Mouse (Mus musculus): ENCODE data around the gene Hcn4. TPM values are rescaled to one million over a fixed set of nuclear protein-coding genes. Genes with fewer than 3 reads are reported as not detected.

Hcn4 gene
- polyA plus RNA-seq, 1 experiment from 2014 or later, result 0.26 TPM

GRCm38 (mm10) chr9:58832939-58833338, 9.7 kb downstream of the Hcn4 start:
- Histone ChIP-seq H3K4me2 (ENCODE audit: low read depth, low read length) (no peak overlapping the region), H3K27ac (replicated peaks; ENCODE audit: low read depth, low read length) (no peak overlapping the region), H3K9ac (ENCODE audit: low read depth, low read length) (no peak overlapping the region), H3K9me3 (ENCODE audit: control insufficient read depth, low read length) (no peaks in the 10 kb centered on the region), H3K27me3 (replicated peaks; ENCODE audit: control insufficient read depth, insufficient read depth, low read length) (no peaks in the 10 kb centered on the region), H3K4me3 (ENCODE audit: low read depth, low read length) (no peak overlapping the region), H3K36me3 (ENCODE audit: control insufficient read depth, insufficient read depth, low read length) (no peaks in the 10 kb centered on the region), H3K4me1 (ENCODE audit: control insufficient read depth, insufficient read depth, low read length) (no peaks in the 10 kb centered on the region)
- 63% methylated on average over 3 of the region's 3 CpGs for WGBS
- DNase-seq (ENCODE audit: low spot score) (no peak), ATAC-seq (ENCODE audit: low read depth) (no peak)

- Histone ChIP-seq H3K4me2 (ENCODE audit: low read depth, low read length) (no peak overlapping the region), H3K36me3 (ENCODE audit: control insufficient read depth, insufficient read depth, low read length) (no peaks in the 10 kb centered on the region), H3K9me3 (ENCODE audit: control insufficient read depth, low read length) (no peaks in the 10 kb centered on the region), H3K4me3 (ENCODE audit: low read depth, low read length) (no peak overlapping the region), H3K27ac (replicated peaks; ENCODE audit: low read depth, low read length) (no peak overlapping the region), H3K4me1 (ENCODE audit: control insufficient read depth, insufficient read depth, low read length) (no peaks in the 10 kb centered on the region), H3K9ac (ENCODE audit: low read depth, low read length) (no peak overlapping the region), H3K27me3 (replicated peaks; ENCODE audit: control insufficient read depth, insufficient read depth, low read length) (no peaks in the 10 kb centered on the region)
- no peak for ATAC-seq (ENCODE audit: low read depth)
- WGBS, result 64% methylated on average over 5 of the region's 5 CpGs
- DNase-seq (ENCODE audit: low spot score), result no peak
These were observed 14.0 kb downstream of the Hcn4 start for GRCm38 (mm10) chr9:58837174-58837573.

- Histone ChIP-seq H3K27me3 (replicated peaks; ENCODE audit: control insufficient read depth, insufficient read depth, low read length) (no peaks in the 10 kb centered on the region), H3K9ac (ENCODE audit: low read depth, low read length) (no peak overlapping the region), H3K4me1 (ENCODE audit: control insufficient read depth, insufficient read depth, low read length) (no peaks in the 10 kb centered on the region), H3K9me3 (ENCODE audit: control insufficient read depth, low read length) (no peaks in the 10 kb centered on the region), H3K4me3 (ENCODE audit: low read depth, low read length) (no peak overlapping the region), H3K27ac (replicated peaks; ENCODE audit: low read depth, low read length) (no peak overlapping the region), H3K4me2 (ENCODE audit: low read depth, low read length) (no peak overlapping the region), H3K36me3 (ENCODE audit: control insufficient read depth, insufficient read depth, low read length) (no peaks in the 10 kb centered on the region)
- WGBS, result 76% methylated on average over 5 of the region's 5 CpGs
- ATAC-seq (ENCODE audit: low read depth), result no peak
- DNase-seq (ENCODE audit: low spot score), result no peak
These were observed 15.3 kb downstream of the Hcn4 start for GRCm38 (mm10) chr9:58838504-58838903.

- no peak overlapping the region for H3K4me3 ChIP-seq (ENCODE audit: low read depth, low read length)
- no peak overlapping the region for H3K4me2 ChIP-seq (ENCODE audit: low read depth, low read length)
- no peaks in the 10 kb centered on the region for H3K9me3 ChIP-seq (ENCODE audit: control insufficient read depth, low read length)
- H3K9ac ChIP-seq (ENCODE audit: low read depth, low read length), result no peak overlapping the region
- DNase-seq (ENCODE audit: low spot score), result peak; percentile 72
- ATAC-seq (ENCODE audit: low read depth), result no peak
- H3K27me3 ChIP-seq (replicated peaks; ENCODE audit: control insufficient read depth, insufficient read depth, low read length), result no peaks in the 10 kb centered on the region
- WGBS, result 12% methylated on average over 6 of the region's 6 CpGs
- H3K36me3 ChIP-seq (ENCODE audit: control insufficient read depth, insufficient read depth, low read length), result no peaks in the 10 kb centered on the region
- H3K4me1 ChIP-seq (ENCODE audit: control insufficient read depth, insufficient read depth, low read length), result no peaks in the 10 kb centered on the region
- H3K27ac ChIP-seq (replicated peaks; ENCODE audit: low read depth, low read length), result no peak overlapping the region
These were observed 18.4 kb downstream of the Hcn4 start for GRCm38 (mm10) chr9:58841655-58842054.

GRCm38 (mm10) chr9:58844597-58844996, 21.4 kb downstream of the Hcn4 start:
- H3K9ac ChIP-seq (ENCODE audit: low read depth, low read length), result no peak overlapping the region
- no peak overlapping the region for H3K4me3 ChIP-seq (ENCODE audit: low read depth, low read length)
- H3K36me3 ChIP-seq (ENCODE audit: control insufficient read depth, insufficient read depth, low read length), result no peaks in the 10 kb centered on the region
- H3K27me3 ChIP-seq (replicated peaks; ENCODE audit: control insufficient read depth, insufficient read depth, low read length), result no peaks in the 10 kb centered on the region
- H3K9me3 ChIP-seq (ENCODE audit: control insufficient read depth, low read length), result no peaks in the 10 kb centered on the region
- no peak overlapping the region for H3K4me2 ChIP-seq (ENCODE audit: low read depth, low read length)
- ATAC-seq (ENCODE audit: low read depth) (no peak), DNase-seq (ENCODE audit: low spot score) (no peak)
- H3K4me1 ChIP-seq (ENCODE audit: control insufficient read depth, insufficient read depth, low read length), result no peaks in the 10 kb centered on the region
- no peak overlapping the region for H3K27ac ChIP-seq (replicated peaks; ENCODE audit: low read depth, low read length)
- WGBS, result 88% methylated on average over 3 of the region's 3 CpGs

GRCm38 (mm10) chr9:58847008-58847407, 23.8 kb downstream of the Hcn4 start:
- DNase-seq (ENCODE audit: low spot score) (no peak), ATAC-seq (ENCODE audit: low read depth) (no peak)
- Histone ChIP-seq H3K27ac (replicated peaks; ENCODE audit: low read depth, low read length) (no peak overlapping the region), H3K27me3 (replicated peaks; ENCODE audit: control insufficient read depth, insufficient read depth, low read length) (no peaks in the 10 kb centered on the region), H3K4me1 (ENCODE audit: control insufficient read depth, insufficient read depth, low read length) (no peaks in the 10 kb centered on the region), H3K36me3 (ENCODE audit: control insufficient read depth, insufficient read depth, low read length) (no peaks in the 10 kb centered on the region), H3K9ac (ENCODE audit: low read depth, low read length) (no peak overlapping the region), H3K4me3 (ENCODE audit: low read depth, low read length) (no peak overlapping the region), H3K9me3 (ENCODE audit: control insufficient read depth, low read length) (no peaks in the 10 kb centered on the region), H3K4me2 (ENCODE audit: low read depth, low read length) (no peak overlapping the region)
- WGBS, result 42% methylated on average over 3 of the region's 3 CpGs

GRCm38 (mm10) chr9:58847676-58848075, 24.5 kb downstream of the Hcn4 start:
- H3K9me3 ChIP-seq (ENCODE audit: control insufficient read depth, low read length), result no peaks in the 10 kb centered on the region
- no peaks in the 10 kb centered on the region for H3K4me1 ChIP-seq (ENCODE audit: control insufficient read depth, insufficient read depth, low read length)
- no peak overlapping the region for H3K4me3 ChIP-seq (ENCODE audit: low read depth, low read length)
- DNase-seq (ENCODE audit: low spot score) (no peak), ATAC-seq (ENCODE audit: low read depth) (no peak)
- no peak overlapping the region for H3K9ac ChIP-seq (ENCODE audit: low read depth, low read length)
- no peak overlapping the region for H3K27ac ChIP-seq (replicated peaks; ENCODE audit: low read depth, low read length)
- no peak overlapping the region for H3K4me2 ChIP-seq (ENCODE audit: low read depth, low read length)
- H3K36me3 ChIP-seq (ENCODE audit: control insufficient read depth, insufficient read depth, low read length), result no peaks in the 10 kb centered on the region
- no peaks in the 10 kb centered on the region for H3K27me3 ChIP-seq (replicated peaks; ENCODE audit: control insufficient read depth, insufficient read depth, low read length)
- WGBS, result 77% methylated on average over 7 of the region's 7 CpGs

GRCm38 (mm10) chr9:58849576-58850315, 26.5 kb downstream of the Hcn4 start:
- 50% methylated on average over 13 of the region's 13 CpGs for WGBS
- no peak overlapping the region for H3K4me2 ChIP-seq (ENCODE audit: low read depth, low read length)

GRCm38 (mm10) chr9:58854931-58855330, 31.7 kb downstream of the Hcn4 start:
- Histone ChIP-seq H3K9ac (ENCODE audit: low read depth, low read length) (no peak overlapping the region), H3K9me3 (ENCODE audit: control insufficient read depth, low read length) (no peaks in the 10 kb centered on the region), H3K27me3 (replicated peaks; ENCODE audit: control insufficient read depth, insufficient read depth, low read length) (no peaks in the 10 kb centered on the region), H3K36me3 (ENCODE audit: control insufficient read depth, insufficient read depth, low read length) (no peaks in the 10 kb centered on the region), H3K4me3 (ENCODE audit: low read depth, low read length) (no peak overlapping the region), H3K4me1 (ENCODE audit: control insufficient read depth, insufficient read depth, low read length) (peaks cover 5% of the 10 kb centered on the region), H3K27ac (replicated peaks; ENCODE audit: low read depth, low read length) (no peak overlapping the region), H3K4me2 (ENCODE audit: low read depth, low read length) (no peak overlapping the region)
- DNase-seq (ENCODE audit: low spot score) (peak; percentile 22), ATAC-seq (ENCODE audit: low read depth) (0 out of 2 replicates have a peak, but pooled peaks have one; percentile 12)
- WGBS, result 39% methylated on average over 3 of the region's 3 CpGs

More at GRCm38 (mm10) chr9:58849576-58850315, 26.5 kb downstream of the Hcn4 start:
- Histone ChIP-seq H3K4me1 (ENCODE audit: control insufficient read depth, insufficient read depth, low read length) (no peaks in the 10 kb centered on the region), H3K9ac (ENCODE audit: low read depth, low read length) (no peak overlapping the region), H3K9me3 (ENCODE audit: control insufficient read depth, low read length) (no peaks in the 10 kb centered on the region), H3K4me3 (ENCODE audit: low read depth, low read length) (no peak overlapping the region), H3K27me3 (replicated peaks; ENCODE audit: control insufficient read depth, insufficient read depth, low read length) (no peaks in the 10 kb centered on the region), H3K27ac (replicated peaks; ENCODE audit: low read depth, low read length) (no peak overlapping the region), H3K36me3 (ENCODE audit: control insufficient read depth, insufficient read depth, low read length) (no peaks in the 10 kb centered on the region)
- DNase-seq (ENCODE audit: low spot score) (peak; percentile 64), ATAC-seq (ENCODE audit: low read depth) (no peak; the same call in 1 of the 2 replicates)
